Mouse (Mus musculus): Measurements from ENCODE around the gene Oasl2. TPM values are rescaled to one million over a fixed set of nuclear protein-coding genes. Genes with fewer than 3 reads are reported as not detected.
"Not testable (repeated sequence)": the region's sequence is repeated elsewhere in the genome, so short reads cannot be mapped to it uniquely, and the experiment has no call there.

Gene Oasl2
- polyA plus RNA-seq, 1 experiment from 2014 or later: 8.0 TPM

DNA sequence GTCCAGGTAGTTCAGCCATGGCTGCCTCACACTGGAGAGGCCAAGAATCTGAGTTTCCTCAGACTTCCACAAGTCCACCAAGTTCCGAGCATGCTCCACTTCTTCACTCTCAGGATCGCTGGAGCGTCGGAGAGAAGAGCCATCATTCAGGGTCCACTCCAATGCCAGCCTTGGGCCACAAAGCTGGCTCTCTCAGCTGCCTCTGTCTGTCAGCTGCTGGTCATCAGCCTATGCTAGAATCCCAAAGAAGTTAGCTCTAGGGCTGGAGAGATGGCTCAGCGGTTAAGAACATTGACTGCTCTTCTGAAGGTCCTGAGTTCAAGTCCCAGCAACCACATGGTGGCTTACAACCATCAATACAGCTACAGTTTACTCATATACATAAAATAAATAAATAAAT, 20.6 kb downstream of the Oasl2 start:
- H3K9me3 ChIP-seq; H3K36me3 ChIP-seq; H3K4me1 ChIP-seq (replicated peaks); H3K9ac ChIP-seq; H3K4me2 ChIP-seq (replicated peaks); H3K27ac ChIP-seq; ATAC-seq; H3K27me3 ChIP-seq (replicated peaks); H3K4me3 ChIP-seq (replicated peaks): not testable (repeated sequence)
- WGBS: 89% methylated on average over 5 of the region's 5 CpGs

DNA sequence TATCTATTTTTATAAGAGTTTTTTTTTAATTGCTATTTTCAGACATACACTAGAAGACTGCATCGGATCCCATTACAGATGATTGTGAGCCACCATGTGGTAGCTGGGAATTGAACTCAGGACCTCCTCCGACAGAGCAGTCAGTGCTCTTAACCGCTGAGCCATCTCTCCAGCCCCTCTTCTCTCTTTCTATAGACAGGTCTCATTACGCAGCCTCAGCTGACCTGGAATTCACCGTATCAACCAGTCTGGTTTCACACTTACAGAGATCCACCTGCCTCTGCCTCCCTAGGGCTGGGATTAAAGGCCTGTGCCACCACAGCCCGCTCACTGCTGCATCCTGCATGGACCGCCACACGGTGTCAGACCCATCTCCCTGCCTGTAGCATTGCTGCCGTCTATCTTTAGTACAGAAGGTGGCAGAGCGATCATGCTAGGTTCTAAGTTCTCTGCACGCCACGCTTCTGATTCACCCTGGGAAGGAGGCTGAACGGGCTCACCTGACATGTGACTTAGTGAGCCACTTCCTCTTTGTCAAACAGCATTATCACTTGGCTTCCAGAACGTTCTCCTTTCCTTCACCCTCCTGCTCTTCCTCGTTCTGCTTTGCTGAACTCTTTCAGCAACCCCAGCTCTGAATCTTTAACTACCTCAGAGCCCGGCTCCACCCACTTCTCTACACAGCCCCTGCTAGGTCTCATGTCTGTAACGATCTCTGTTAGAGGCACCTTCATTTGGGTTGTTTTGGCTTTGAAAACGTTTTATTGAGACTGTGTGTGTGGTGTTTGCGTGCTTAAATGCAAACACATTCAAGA, 25.0 kb downstream of the Oasl2 start:
- Histone ChIP-seq H3K9me3 (no peaks in the 10 kb centered on the region), H3K27ac (peak overlapping the region; percentile 58), H3K4me2 (replicated peaks) (0 out of 2 replicates have a peak overlapping the region, but pooled peaks have one; percentile 6), H3K9ac (0 out of 2 replicates have a peak overlapping the region, but pooled peaks have one; percentile 13), H3K4me3 (replicated peaks) (no peak overlapping the region), H3K4me1 (replicated peaks) (peaks cover 12% of the 10 kb centered on the region), H3K27me3 (replicated peaks) (no peaks in the 10 kb centered on the region), H3K36me3 (no peaks in the 10 kb centered on the region)
- peak; percentile 54 for ATAC-seq
- WGBS: 65% methylated on average over 19 of the region's 19 CpGs

GRCm38 (mm10) chr5:114922366-114922731, 25.6 kb downstream of the Oasl2 start:
- peak overlapping the region; percentile 58; the same call in 1 of the 2 replicates for H3K27ac ChIP-seq
- 0 out of 2 replicates have a peak overlapping the region, but pooled peaks have one; percentile 6 for H3K4me2 ChIP-seq (replicated peaks)
- 55% methylated on average over 10 of the region's 10 CpGs for WGBS
- H3K4me3 ChIP-seq (replicated peaks): no peak overlapping the region
- 0 out of 2 replicates have a peak overlapping the region, but pooled peaks have one; percentile 13 for H3K9ac ChIP-seq
- H3K9me3 ChIP-seq: no peaks in the 10 kb centered on the region
- no peak; the same call in 1 of the 2 replicates for ATAC-seq
- H3K27me3 ChIP-seq (replicated peaks): no peaks in the 10 kb centered on the region
- H3K36me3 ChIP-seq: no peaks in the 10 kb centered on the region
- peaks cover 12% of the 10 kb centered on the region for H3K4me1 ChIP-seq (replicated peaks)

DNA sequence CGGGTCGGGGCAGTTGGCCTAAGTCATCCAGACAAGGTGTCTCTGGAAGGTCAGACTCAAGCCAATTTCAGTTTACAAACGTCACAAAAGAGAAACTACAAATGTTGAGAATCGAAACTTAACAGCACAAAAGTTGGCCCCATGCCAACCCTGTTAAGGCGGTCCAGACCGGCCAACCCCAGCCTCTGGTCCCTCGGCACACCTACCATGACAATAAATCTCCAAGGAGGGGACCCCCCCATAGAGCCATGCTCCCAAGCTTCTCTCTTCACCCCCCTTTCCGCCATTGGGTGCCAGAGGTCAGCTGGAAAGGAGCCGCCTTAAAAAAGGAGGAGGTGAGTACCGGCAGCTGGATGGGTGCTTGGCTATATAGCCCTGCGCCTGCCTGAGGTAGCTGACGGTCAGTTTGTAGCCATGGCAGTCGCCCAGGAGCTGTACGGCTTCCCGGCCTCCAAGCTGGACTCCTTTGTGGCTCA, 26.3 kb downstream of the Oasl2 start, which contains the start of gene Oasl1:
TSS of gene Oasl1 (plus strand) at position 243 of the 476 bp plus-strand sequence.
- Histone ChIP-seq H3K27me3 (replicated peaks) (no peaks in the 10 kb centered on the region), H3K4me3 (replicated peaks) (peak within 1 kb of the TSS; percentile 30), H3K27ac (peak within 1 kb of the TSS; percentile 58), H3K9me3 (no peaks in the 10 kb centered on the region), H3K4me1 (replicated peaks) (peaks cover 12% of the 10 kb centered on the region), H3K9ac (peak within 1 kb of the TSS; percentile 40; the same call in 1 of the 2 replicates), H3K4me2 (replicated peaks) (peak within 1 kb of the TSS; percentile 77), H3K36me3 (no peaks in the 10 kb centered on the region)
- WGBS: 9% methylated on average over 15 of the region's 15 CpGs
- ATAC-seq: peak; percentile 57

DNA sequence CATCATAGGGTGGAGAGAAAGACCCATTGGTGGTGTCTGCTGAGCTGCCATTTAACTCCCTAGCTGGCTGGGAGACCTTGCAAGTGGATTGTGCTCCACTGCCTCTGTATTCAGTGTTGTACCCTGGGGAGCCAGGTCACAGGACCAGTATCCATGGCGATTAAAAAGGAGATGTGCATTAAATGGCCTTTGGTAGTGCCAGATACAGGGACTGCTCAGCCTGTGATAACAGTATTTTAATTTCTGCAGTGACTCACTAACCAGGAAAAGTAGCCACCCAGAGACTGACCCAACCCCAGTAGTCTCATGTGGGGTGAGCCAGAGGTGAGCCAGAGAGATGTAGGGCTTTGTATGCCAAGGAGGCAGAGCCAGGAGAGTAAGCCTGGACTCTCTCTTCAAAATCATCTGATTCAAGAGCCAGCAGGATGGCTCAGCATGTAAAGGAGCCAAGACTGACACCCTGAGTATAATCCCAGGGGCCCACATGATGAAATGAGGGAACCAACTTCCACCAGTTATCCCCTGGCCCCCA, 29.5 kb downstream of the Oasl2 start:
- 0 out of 2 replicates have a peak, but pooled peaks have one; percentile 24 for ATAC-seq
- Histone ChIP-seq H3K9me3 (no peaks in the 10 kb centered on the region), H3K27me3 (replicated peaks) (no peaks in the 10 kb centered on the region), H3K36me3 (no peaks in the 10 kb centered on the region), H3K4me3 (replicated peaks) (no peak overlapping the region), H3K4me2 (replicated peaks) (no peak overlapping the region), H3K4me1 (replicated peaks) (peaks cover 12% of the 10 kb centered on the region), H3K27ac (no peak overlapping the region), H3K9ac (no peak overlapping the region)
- WGBS: 81% methylated on average over 1 of the region's 1 CpGs

DNA sequence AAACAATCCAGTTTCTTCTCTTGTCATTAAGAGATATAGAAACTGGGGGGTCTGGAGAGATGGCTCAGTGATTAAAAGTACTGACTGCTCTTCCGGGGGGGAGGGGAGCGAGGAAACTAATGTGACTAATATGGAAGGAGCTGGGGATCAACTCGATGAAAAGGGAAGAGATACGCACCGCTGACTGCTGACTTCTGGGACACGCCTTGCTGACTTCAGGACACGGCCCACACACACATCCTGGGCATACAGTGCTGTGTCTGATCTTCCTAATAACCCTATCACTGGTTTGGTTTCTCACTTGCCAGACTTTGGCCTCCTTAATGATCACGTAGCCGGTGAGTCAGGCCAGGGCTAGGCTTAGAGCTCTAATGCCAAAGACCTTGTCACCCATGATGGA, 30.0 kb downstream of the Oasl2 start:
- 71% methylated on average over 9 of the region's 9 CpGs for WGBS
- ATAC-seq: peak; percentile 40

GRCm38 (mm10) chr5:114931626-114932025, 34.9 kb downstream of the Oasl2 start:
- H3K4me3 ChIP-seq (replicated peaks): no peak overlapping the region
- H3K27me3 ChIP-seq (replicated peaks): no peaks in the 10 kb centered on the region
- 53% methylated on average over 5 of the region's 5 CpGs for WGBS
- H3K36me3 ChIP-seq: no peaks in the 10 kb centered on the region
- no peak for ATAC-seq
- no peak overlapping the region for H3K4me2 ChIP-seq (replicated peaks)
- H3K9ac ChIP-seq: no peak overlapping the region
- H3K4me1 ChIP-seq (replicated peaks): no peaks in the 10 kb centered on the region
- no peaks in the 10 kb centered on the region for H3K9me3 ChIP-seq
- H3K27ac ChIP-seq: no peak overlapping the region

More for the DNA sequence above, 30.0 kb downstream of the Oasl2 start:
- H3K4me2 ChIP-seq (replicated peaks): no peak overlapping the region
- H3K4me1 ChIP-seq (replicated peaks): peaks cover 10% of the 10 kb centered on the region
- H3K4me3 ChIP-seq (replicated peaks): no peak overlapping the region
- no peaks in the 10 kb centered on the region for H3K36me3 ChIP-seq
- H3K9ac ChIP-seq: no peak overlapping the region
- H3K27ac ChIP-seq: no peak overlapping the region
- H3K27me3 ChIP-seq (replicated peaks): no peaks in the 10 kb centered on the region
- H3K9me3 ChIP-seq: no peaks in the 10 kb centered on the region

DNA sequence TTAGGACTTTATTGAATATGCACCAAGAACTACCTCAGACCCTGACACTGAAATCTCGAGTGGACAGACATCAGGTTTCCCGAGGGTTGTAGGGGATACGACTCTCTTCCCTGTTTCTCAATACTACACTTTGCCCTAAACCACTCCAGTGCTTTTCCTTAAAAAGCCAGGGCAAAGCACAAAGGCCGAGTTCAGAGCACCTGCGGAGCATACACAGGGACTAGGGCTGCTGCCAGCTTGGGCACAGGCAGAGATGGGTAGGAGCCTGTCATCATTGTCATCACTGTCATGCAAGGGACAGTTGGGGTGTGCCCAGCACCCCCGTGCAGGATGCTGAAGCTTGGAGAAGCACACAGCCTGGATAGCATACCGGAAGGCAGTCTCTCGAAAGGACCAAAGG, 36.5 kb downstream of the Oasl2 start:
- H3K4me1 ChIP-seq (replicated peaks): no peaks in the 10 kb centered on the region
- H3K27me3 ChIP-seq (replicated peaks): no peaks in the 10 kb centered on the region
- 80% methylated on average over 8 of the region's 8 CpGs for WGBS
- no peaks in the 10 kb centered on the region for H3K9me3 ChIP-seq
- H3K9ac ChIP-seq: no peak overlapping the region
- H3K36me3 ChIP-seq: no peaks in the 10 kb centered on the region
- no peak overlapping the region for H3K4me2 ChIP-seq (replicated peaks)
- no peak overlapping the region for H3K4me3 ChIP-seq (replicated peaks)
- no peak overlapping the region for H3K27ac ChIP-seq
- ATAC-seq: no peak

GRCm38 (mm10) chr5:114935838-114936237, 39.1 kb downstream of the Oasl2 start:
- 25% methylated on average over 3 of the region's 3 CpGs for WGBS
- H3K4me2 ChIP-seq (replicated peaks): no peak overlapping the region
- H3K9me3 ChIP-seq: no peaks in the 10 kb centered on the region
- H3K4me3 ChIP-seq (replicated peaks): no peak overlapping the region
- no peak overlapping the region for H3K9ac ChIP-seq
- no peak for ATAC-seq
- no peaks in the 10 kb centered on the region for H3K4me1 ChIP-seq (replicated peaks)
- H3K36me3 ChIP-seq: no peaks in the 10 kb centered on the region
- no peaks in the 10 kb centered on the region for H3K27me3 ChIP-seq (replicated peaks)
- H3K27ac ChIP-seq: no peak overlapping the region

DNA sequence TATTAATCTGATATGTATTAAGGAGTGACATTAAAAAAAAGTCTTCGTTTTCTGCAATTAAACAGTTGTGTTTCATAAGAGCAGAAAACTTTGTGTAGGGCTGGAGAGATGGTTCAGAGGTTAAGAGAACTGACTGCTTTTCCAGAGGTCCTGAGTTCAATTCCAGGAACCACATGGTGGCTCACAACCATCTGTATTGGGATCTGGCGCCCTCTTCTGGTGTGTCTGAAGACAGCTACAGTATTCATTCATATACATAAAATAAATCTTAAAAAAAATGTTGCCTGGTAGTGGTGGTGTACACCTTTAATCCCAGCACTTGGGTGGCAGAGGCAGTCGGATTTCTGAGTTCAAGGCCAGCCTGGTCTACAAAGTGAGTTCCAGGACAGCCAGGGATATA, 44.4 kb downstream of the Oasl2 start:
- H3K4me1 ChIP-seq (replicated peaks); ATAC-seq; H3K27ac ChIP-seq; H3K9ac ChIP-seq; H3K9me3 ChIP-seq; H3K36me3 ChIP-seq; H3K27me3 ChIP-seq (replicated peaks); H3K4me2 ChIP-seq (replicated peaks); H3K4me3 ChIP-seq (replicated peaks): not testable (repeated sequence)
- 54% methylated on average over 3 of the region's 3 CpGs for WGBS

DNA sequence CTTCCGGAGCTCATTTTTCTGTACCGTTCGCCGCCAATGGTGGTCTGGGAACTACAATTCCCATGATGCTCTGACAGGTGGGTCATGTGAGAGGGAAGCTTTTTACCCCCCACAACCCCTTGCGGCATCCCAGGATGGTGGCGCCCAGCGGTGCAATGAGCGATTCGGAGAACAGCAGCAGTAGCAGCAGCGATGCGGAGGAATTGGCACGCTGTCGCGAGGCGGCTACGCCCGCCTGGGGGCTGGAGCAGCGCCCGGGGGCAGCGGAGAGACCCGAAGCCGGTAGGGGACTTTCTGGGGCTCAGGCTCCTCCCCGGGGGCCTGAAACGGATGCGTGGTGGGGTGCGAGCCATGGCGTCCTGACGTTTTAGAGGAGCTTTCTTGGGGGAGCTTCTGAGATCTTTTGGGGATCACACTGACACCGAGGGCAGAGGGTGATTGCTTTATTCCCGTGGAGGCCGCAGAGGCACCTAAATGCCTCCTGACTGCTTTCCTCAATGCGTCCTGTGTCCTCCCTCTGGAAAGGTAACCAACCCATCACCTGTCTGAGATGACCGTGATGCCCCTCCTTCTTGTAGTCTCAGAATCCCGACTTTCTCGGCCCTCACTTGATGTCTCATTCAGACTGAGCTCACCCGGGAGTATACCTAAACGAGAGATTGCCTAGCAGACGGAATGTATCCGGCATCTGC, 45.5 kb downstream of the Oasl2 start, which contains the start of gene 2210016L21Rik:
TSS of gene 2210016L21Rik (plus strand) at position 85 of the 692 bp plus-strand sequence.
- peaks cover 10% of the 10 kb centered on the region for H3K36me3 ChIP-seq
- H3K9me3 ChIP-seq: no peaks in the 10 kb centered on the region
- H3K27me3 ChIP-seq (replicated peaks): no peaks in the 10 kb centered on the region
- peak; percentile 94 for ATAC-seq
- peak within 1 kb of the TSS; percentile 86 for H3K27ac ChIP-seq
- 1% methylated on average over 39 of the region's 39 CpGs for WGBS
- peak within 1 kb of the TSS; percentile 60 for H3K4me2 ChIP-seq (replicated peaks)
- H3K9ac ChIP-seq: peak within 1 kb of the TSS; percentile 98
- H3K4me1 ChIP-seq (replicated peaks): peaks cover 5% of the 10 kb centered on the region; the same call in 1 of the 2 replicates
- peak within 1 kb of the TSS; percentile 97 for H3K4me3 ChIP-seq (replicated peaks)

- peaks cover 16% of the 10 kb centered on the region for H3K36me3 ChIP-seq
- H3K9me3 ChIP-seq: no peaks in the 10 kb centered on the region
- H3K27ac ChIP-seq: no peak overlapping the region
- peak overlapping the region; percentile 97 for H3K4me3 ChIP-seq (replicated peaks)
- H3K4me2 ChIP-seq (replicated peaks): peak overlapping the region; percentile 60
- peak overlapping the region; percentile 98 for H3K9ac ChIP-seq
- WGBS: 35% methylated on average over 4 of the region's 4 CpGs
- ATAC-seq: no peak
- peaks cover 5% of the 10 kb centered on the region; the same call in 1 of the 2 replicates for H3K4me1 ChIP-seq (replicated peaks)
- H3K27me3 ChIP-seq (replicated peaks): no peaks in the 10 kb centered on the region
Measured at GRCm38 (mm10) chr5:114942766-114943130, 46.0 kb downstream of the Oasl2 start.
